Mouse (Mus musculus): ENCODE measurements at regions not wholly inside any gene's neighbourhood (a gene's known extent, or its start where the extent isn't known, plus 50 kb on each side); places are given as distances from the start of the nearest gene placed in this dataset.

DNA sequence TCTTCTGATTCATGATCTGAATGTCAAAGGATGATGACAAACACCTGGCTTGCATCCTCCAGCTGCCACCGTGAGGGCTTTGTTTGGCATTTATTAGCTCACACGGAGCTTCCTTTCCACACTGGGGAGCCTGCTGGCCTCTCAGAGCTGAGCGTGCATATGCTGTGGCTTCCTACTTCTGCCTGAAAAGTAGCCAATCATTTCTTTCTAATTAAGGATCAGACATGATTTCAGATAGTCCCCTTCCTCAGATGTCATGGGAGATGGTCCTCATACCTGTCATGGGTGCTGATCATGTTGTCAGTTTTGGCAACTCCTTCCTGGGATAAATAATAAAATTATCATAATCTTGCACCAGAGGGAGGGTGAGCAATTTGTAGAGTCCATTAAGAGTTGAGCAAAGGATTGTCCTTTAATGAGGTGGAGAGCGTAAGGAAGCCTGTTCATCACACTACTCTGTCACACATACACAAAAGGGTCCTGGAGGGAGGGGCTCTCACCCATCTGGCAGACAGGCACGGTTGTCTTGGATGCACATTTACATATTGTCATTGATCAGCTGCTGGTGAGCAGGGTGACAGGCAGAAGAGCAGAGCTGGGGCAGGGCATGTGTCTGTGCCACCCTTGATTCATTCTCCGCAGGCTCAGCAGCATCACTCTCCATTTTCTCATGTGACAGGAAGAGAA is 162.6 kb downstream of the Ppp4r2 start:
- no peak for TF ChIP-seq CTCF (IDR thresholded peaks at IDR 0.05; ENCODE audit: insufficient read depth, low read length)
- TF ChIP-seq POLR2A (IDR thresholded peaks at IDR 0.05; ENCODE audit: borderline replicate concordance, extremely low read depth, low read depth, low read length), result no peak

Measured in lung, adult 2 months (tissue).